Mouse (Mus musculus) stomach, postnatal 0 days (tissue): ENCODE results near the gene Olfr1120. TPM values are rescaled to one million over a fixed set of nuclear protein-coding genes. Genes with fewer than 3 reads are reported as not detected.
"Not testable (repeated sequence)": the region's sequence is repeated elsewhere in the genome, so short reads cannot be mapped to it uniquely, and the experiment has no call there.

Source experiments
- ATAC-seq: fragments of 200-750 bp; cut with Nextera tagmentation; 2 replicates; pipeline ENCODE4 v1.8.0; 2017; ENCODE audit not compliant: low FRiP score, low TSS enrichment
- DNase-seq: peaks from one replicate; pipeline ENCODE4 v3.0.0-alpha.2; 2016; ENCODE audit warnings: low spot score
- H3K27ac ChIP-seq: fragments of 300-500 bp; sonication (generic); replicated peaks from 2 replicates; pipeline ENCODE4 v1.5.1; 2014; ENCODE audit warnings: mild to moderate bottlenecking, control low read depth
- H3K27me3 ChIP-seq: fragments of 300-500 bp; sonication (generic); 2 replicates; pipeline ENCODE4 v1.6.1; 2014; ENCODE audit warnings: low read length; ENCODE audit not compliant: control insufficient read depth, insufficient read depth
- H3K36me3 ChIP-seq: fragments of 300-500 bp; sonication (generic); 2 replicates; pipeline ENCODE4 v1.6.1; 2014; ENCODE audit warnings: low read length, mixed read lengths; ENCODE audit not compliant: control insufficient read depth, insufficient read depth
- H3K4me1 ChIP-seq: fragments of 300-500 bp; sonication (generic); replicated peaks from 2 replicates; pipeline ENCODE4 v1.6.1; 2014; ENCODE audit warnings: antibody characterized with exemption; ENCODE audit not compliant: control insufficient read depth, insufficient read depth
- H3K4me2 ChIP-seq: fragments of 300-500 bp; sonication (generic); replicated peaks from 2 replicates; pipeline ENCODE4 v1.6.1; 2014; ENCODE audit warnings: low read depth, mild to moderate bottlenecking, control low read depth, moderate library complexity
- H3K4me3 ChIP-seq: fragments of 300-500 bp; sonication (generic); 2 replicates; pipeline ENCODE4 v1.5.1; 2014; ENCODE audit warnings: low read depth, low read length, control low read depth
- H3K9ac ChIP-seq: fragments of 300-500 bp; sonication (generic); 2 replicates; pipeline ENCODE4 v1.6.1; 2014; ENCODE audit warnings: mild to moderate bottlenecking, low read length, control low read depth, mixed read lengths
- H3K9me3 ChIP-seq: fragments of 300-500 bp; sonication (generic); 2 replicates; pipeline ENCODE4 v1.6.1; 2016; ENCODE audit warnings: low read length; ENCODE audit not compliant: control insufficient read depth
- CTCF ChIP-seq: IDR thresholded peaks from 2 replicates; pipeline ENCODE4 v1.5.1; 2016; ENCODE audit warnings: antibody characterized with exemption, low read depth, mild to moderate bottlenecking, moderate library complexity
- EP300 ChIP-seq: optimal IDR thresholded peaks from 2 replicates; pipeline ENCODE3; 2016; ENCODE audit warnings: antibody characterized with exemption
- whole genome bisulfite sequencing: fragments of 180-500 bp; shearing (Covaris S2); extraction: QIAGEN DNeasy Blood & Tissue Kit; methylation state at CpG from one replicate; pipeline ENCODE4 v1.1.7; 2014; 5-methylcytosine and 5-hydroxymethylcytosine counted together
- polyA plus RNA-seq: library from polyadenylated mRNA; unstranded; fragments of >200 nt; fragmentation: Nextera tagmentation; extraction: Ambion mirVana; gene quantifications from 2 replicates; pipeline ENCODE4 v1.2.1, GENCODE M21; 2015

Gene Olfr1120
- not detected in 2 replicates for polyA plus RNA-seq

- H3K4me1 ChIP-seq: no peaks in the 10 kb centered on the region
- H3K9me3 ChIP-seq: no peaks in the 10 kb centered on the region
- TF ChIP-seq EP300 (no peak), CTCF (no peak)
- 48% methylated on average over 2 of the region's 2 CpGs for WGBS
- no peak within 1 kb of the TSS for H3K9ac ChIP-seq
- H3K27ac ChIP-seq: no peak within 1 kb of the TSS
- no peaks in the 10 kb centered on the region for H3K36me3 ChIP-seq
- DNase-seq: no peak
- no peak within 1 kb of the TSS for H3K4me3 ChIP-seq
- H3K27me3 ChIP-seq: no peaks in the 10 kb centered on the region
- no peak within 1 kb of the TSS for H3K4me2 ChIP-seq
- no peak for ATAC-seq
Measured at GRCm38 (mm10) chr2:87354515-87354914, at the start of gene Olfr1120. Gene Olfr1120, plus strand, starts transcription at chr2:87354815.

DNA sequence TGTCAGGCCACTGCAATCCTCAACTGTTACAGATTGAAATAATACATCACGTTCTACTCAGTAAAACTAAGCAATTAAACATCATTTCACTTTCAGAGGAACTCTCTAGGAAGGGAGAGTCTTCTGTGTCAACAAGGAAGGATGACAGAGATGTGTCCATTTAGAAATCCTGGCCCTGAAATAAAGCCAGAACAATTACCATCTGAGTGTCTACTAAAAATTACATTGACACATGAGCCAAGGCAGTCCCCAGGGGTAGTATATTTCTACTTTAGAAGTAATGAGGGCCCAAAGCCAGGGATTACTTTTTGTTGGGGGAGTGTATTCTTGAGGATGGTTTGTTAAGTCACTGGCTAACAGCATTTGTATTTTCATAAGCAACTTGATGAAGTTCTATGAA lies 47.3 kb upstream of the Olfr1120 start, which contains the start of gene Olfr1118:
TSS of gene Olfr1118 (plus strand) at position 301 of the 400 bp plus-strand sequence.
- no peak for TF ChIP-seq EP300
- TF ChIP-seq CTCF: no peak
- Histone ChIP-seq H3K4me3 (no peak within 1 kb of the TSS), H3K36me3 (no peaks in the 10 kb centered on the region), H3K9me3 (no peaks in the 10 kb centered on the region), H3K9ac (no peak within 1 kb of the TSS), H3K4me2 (no peak within 1 kb of the TSS), H3K27ac (no peak within 1 kb of the TSS), H3K27me3 (no peaks in the 10 kb centered on the region), H3K4me1 (no peaks in the 10 kb centered on the region)
- DNase-seq (no peak), ATAC-seq (no peak)
- 60% methylated on average over 1 of the region's 1 CpGs for WGBS

DNA sequence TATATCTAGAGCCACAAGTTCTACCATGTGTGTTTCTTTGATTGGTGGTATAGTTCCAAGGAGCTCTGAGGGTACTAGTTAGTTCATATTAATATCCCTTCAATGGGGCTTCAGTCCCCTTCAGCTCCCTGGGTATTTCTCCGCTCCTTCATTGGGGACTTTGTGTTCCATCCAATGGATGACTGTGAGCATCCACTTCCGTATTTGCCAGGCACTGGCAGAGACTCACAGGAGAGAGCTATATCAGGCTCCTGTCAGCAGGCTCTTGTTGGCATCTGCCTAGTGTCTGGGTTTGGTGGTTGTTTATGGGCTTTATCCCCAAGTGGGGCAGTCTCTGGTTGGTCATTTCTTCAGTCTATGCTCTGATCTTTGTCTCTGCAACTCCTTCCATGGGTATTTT lies 5.5 kb downstream of the Olfr1120 start:
- not testable (repeated sequence) for H3K27ac ChIP-seq, ATAC-seq, H3K27me3 ChIP-seq, H3K4me3 ChIP-seq, H3K36me3 ChIP-seq, H3K4me1 ChIP-seq, H3K9ac ChIP-seq, DNase-seq, H3K9me3 ChIP-seq, H3K4me2 ChIP-seq
- WGBS: 96% methylated on average over 2 of the region's 2 CpGs

DNA sequence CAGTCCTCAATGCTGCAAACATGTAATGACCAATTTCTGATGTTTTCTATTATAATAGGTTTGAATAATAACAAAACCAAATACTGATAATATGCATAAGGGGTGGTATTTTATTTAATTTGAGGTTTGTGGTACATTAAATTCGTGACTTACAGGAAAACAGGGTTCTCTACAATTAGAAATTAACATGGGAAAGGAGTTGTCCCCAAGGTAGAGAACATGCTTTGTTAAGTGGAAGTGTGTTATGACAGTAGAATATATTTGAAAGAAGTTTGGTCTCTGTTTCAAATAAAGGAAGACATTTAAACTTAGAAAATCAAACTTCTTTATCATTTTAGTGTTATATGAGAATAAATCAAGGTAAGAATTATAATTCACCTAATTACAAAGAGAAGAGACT lies 15.0 kb downstream of the Olfr1120 start, which contains the start of gene Olfr1121:
TSS of gene Olfr1121 (plus strand) at position 301 of the 400 bp plus-strand sequence.
- no peak for TF ChIP-seq CTCF
- TF ChIP-seq EP300: no peak
- H3K36me3 ChIP-seq: no peaks in the 10 kb centered on the region
- H3K4me2 ChIP-seq: no peak within 1 kb of the TSS
- H3K9ac ChIP-seq: no peak within 1 kb of the TSS
- WGBS: 21% methylated on average over 1 of the region's 1 CpGs
- H3K4me1 ChIP-seq: no peaks in the 10 kb centered on the region
- H3K27me3 ChIP-seq: no peaks in the 10 kb centered on the region
- H3K4me3 ChIP-seq: no peak within 1 kb of the TSS
- H3K27ac ChIP-seq: no peak within 1 kb of the TSS
- DNase-seq (no peak), ATAC-seq (no peak)
- no peaks in the 10 kb centered on the region for H3K9me3 ChIP-seq

- Histone ChIP-seq H3K4me2 (no peak overlapping the region), H3K27me3 (no peaks in the 10 kb centered on the region), H3K9me3 (no peaks in the 10 kb centered on the region), H3K9ac (no peak overlapping the region), H3K27ac (no peak overlapping the region), H3K4me1 (no peaks in the 10 kb centered on the region), H3K4me3 (no peak overlapping the region), H3K36me3 (no peaks in the 10 kb centered on the region)
- 84% methylated on average over 4 of the region's 4 CpGs for WGBS
- no peak for ATAC-seq
- DNase-seq: no peak
- TF ChIP-seq CTCF (no peak), EP300 (no peak)
Measured at GRCm38 (mm10) chr2:87371726-87372125, 17.1 kb downstream of the Olfr1120 start.

- H3K27me3 ChIP-seq: no peaks in the 10 kb centered on the region
- no peak for DNase-seq
- no peaks in the 10 kb centered on the region for H3K4me1 ChIP-seq
- H3K9ac ChIP-seq: no peak overlapping the region
- no peaks in the 10 kb centered on the region for H3K9me3 ChIP-seq
- TF ChIP-seq EP300 (no peak), CTCF (no peak)
- H3K4me2 ChIP-seq: no peak overlapping the region
- H3K27ac ChIP-seq: no peak overlapping the region
- ATAC-seq: no peak
- no peaks in the 10 kb centered on the region for H3K36me3 ChIP-seq
- no peak overlapping the region for H3K4me3 ChIP-seq
- 58% methylated on average over 2 of the region's 2 CpGs for whole genome bisulfite sequencing
Measured at GRCm38 (mm10) chr2:87383935-87384334, 29.3 kb downstream of the Olfr1120 start.
